In genomic region chr7:112375900-112376299, GRCm38 (mm10) we compare ENCODE assay signal across 10 mouse cellular contexts. TPM values are rescaled to one million over a fixed set of nuclear protein-coding genes. Genes with fewer than 3 reads are reported as not detected.
DNase-seq lines count a peak whose midpoint lies in the region; ATAC-seq and TF ChIP-seq lines count a peak whose summit lies in the region.
"Had no signal": no experiment of that assay in that cellular context is flagged by ENCODE, and none has a peak within 500 bp of the region (broad histone marks: within the 10 kb centered on the region; RNA-seq: fewer than 3 reads in every experiment).

No protein-coding gene starts in this region.

- no peaks in the 10 kb centered on the region for H3K9me3 ChIP-seq in liver, postnatal 0 days (ENCODE audit: low read length)
- H3K9me3 ChIP-seq in intestine, embryonic 15.5 days = no peaks in the 10 kb centered on the region
- H3K9me3 ChIP-seq in stomach, embryonic 14.5 days (ENCODE audit: control insufficient read depth, low read depth, low read length) = no peaks in the 10 kb centered on the region
- H3K9me3 ChIP-seq: forebrain, embryonic 15.5 days had no signal

- no peak overlapping the region for H3K4me3 ChIP-seq in liver, postnatal 0 days (ENCODE audit: low read depth, low read length)
- no peak overlapping the region for H3K4me3 ChIP-seq in brown adipose tissue, adult 24 weeks (ENCODE audit: insufficient read depth, low read depth, low read length)
- H3K4me3 ChIP-seq in intestine, embryonic 15.5 days (replicated peaks) = no peak overlapping the region
- H3K4me3 ChIP-seq in stomach, embryonic 14.5 days (ENCODE audit: low read depth, low read length) = no peak overlapping the region
- no peak overlapping the region for H3K4me3 ChIP-seq in cerebellum, adult 2 months (replicated peaks; ENCODE audit: insufficient read depth, low read depth, low read length)
- H3K4me3 ChIP-seq: forebrain, embryonic 15.5 days had no signal

- TF ChIP-seq CTCF in liver, postnatal 0 days (IDR thresholded peaks at IDR 0.05; ENCODE audit: low read depth) = no peak
- no peak for TF ChIP-seq CTCF in cerebellum, adult 2 months (IDR thresholded peaks at IDR 0.05; ENCODE audit: borderline replicate concordance, insufficient read depth, low read depth, low read length)

- TF ChIP-seq EP300 in liver, postnatal 0 days (IDR thresholded peaks at IDR 0.05; ENCODE audit: low read depth) = no peak

- no peak overlapping the region for H3K4me2 ChIP-seq in liver, postnatal 0 days (ENCODE audit: low read depth, low read length)
- H3K4me2 ChIP-seq in intestine, embryonic 15.5 days (replicated peaks) = no peak overlapping the region
- H3K4me2 ChIP-seq in stomach, embryonic 14.5 days (replicated peaks; ENCODE audit: low read depth, low read length) = no peak overlapping the region
- H3K4me2 ChIP-seq: forebrain, embryonic 15.5 days had no signal

- 66% methylated on average over 5 of the region's 5 CpGs for WGBS in liver, postnatal 0 days (ENCODE audit: insufficient replicate concordance)
- WGBS in intestine, embryonic 15.5 days = 31% methylated on average over 5 of the region's 5 CpGs
- WGBS in stomach, embryonic 14.5 days = 33% methylated on average over 5 of the region's 5 CpGs
- 80% methylated on average over 5 of the region's 5 CpGs for whole genome bisulfite sequencing in cerebellum, adult 2 months

- DNase-seq in liver = peak; percentile 50
- no peak for DNase-seq in liver, postnatal 0 days
- DNase-seq in cerebellum, adult 2 months = no peak
- no peak for DNase-seq in layer of hippocampus, adult 8-10 months (ENCODE audit: low spot score in 2 of 2)
- DNase-seq: cerebellum, adult 8-10 months; right cerebral cortex, postnatal 4 days had no signal

- no peak for ATAC-seq in liver, postnatal 0 days
- peak; percentile 46 for ATAC-seq in intestine, embryonic 15.5 days
- ATAC-seq in stomach, embryonic 14.5 days (ENCODE audit: insufficient number of reproducible peaks, insufficient read depth, low FRiP score, low read depth) = no peak; the same call in 1 of the 2 replicates
- ATAC-seq: forebrain, embryonic 15.5 days had no signal

- H3K36me3 ChIP-seq in liver, postnatal 0 days (replicated peaks; ENCODE audit: insufficient read depth, low read length) = no peaks in the 10 kb centered on the region
- H3K36me3 ChIP-seq in intestine, embryonic 15.5 days = no peaks in the 10 kb centered on the region
- H3K36me3 ChIP-seq in stomach, embryonic 14.5 days (ENCODE audit: control insufficient read depth, insufficient read depth, low read length) = no peaks in the 10 kb centered on the region
- H3K36me3 ChIP-seq: forebrain, embryonic 15.5 days had no signal

- TF ChIP-seq POLR2A in cerebellum, adult 2 months (IDR thresholded peaks at IDR 0.05; ENCODE audit: borderline replicate concordance, insufficient read depth, low read length) = no peak

- no peaks in the 10 kb centered on the region for H3K27me3 ChIP-seq in liver, postnatal 0 days (ENCODE audit: insufficient read depth, low read length)
- H3K27me3 ChIP-seq in intestine, embryonic 15.5 days (replicated peaks) = no peaks in the 10 kb centered on the region
- H3K27me3 ChIP-seq in stomach, embryonic 14.5 days (ENCODE audit: control insufficient read depth, insufficient read depth, low read length) = no peaks in the 10 kb centered on the region
- no peaks in the 10 kb centered on the region for H3K27me3 ChIP-seq in cerebellum, adult 2 months (ENCODE audit: control insufficient read depth, insufficient read depth, low read length)
- H3K27me3 ChIP-seq: forebrain, embryonic 15.5 days had no signal

- H3K27ac ChIP-seq in liver, postnatal 0 days (ENCODE audit: low read depth) = no peak overlapping the region
- peak overlapping the region; percentile 47 for H3K27ac ChIP-seq in brown adipose tissue, adult 24 weeks (replicated peaks; ENCODE audit: low read depth, low read length)
- peak overlapping the region; percentile 58 for H3K27ac ChIP-seq in intestine, embryonic 15.5 days
- H3K27ac ChIP-seq in stomach, embryonic 14.5 days (ENCODE audit: low read length) = peak overlapping the region; percentile 68; the same call in 1 of the 2 replicates
- no peak overlapping the region for H3K27ac ChIP-seq in cerebellum, adult 2 months (ENCODE audit: insufficient read depth, low read length)
- H3K27ac ChIP-seq: forebrain, embryonic 15.5 days had no signal

- no peak overlapping the region for H3K9ac ChIP-seq in liver, postnatal 0 days (replicated peaks)
- no peak overlapping the region for H3K9ac ChIP-seq in intestine, embryonic 15.5 days
- no peak overlapping the region for H3K9ac ChIP-seq in stomach, embryonic 14.5 days (replicated peaks; ENCODE audit: low read depth, low read length)
- H3K9ac ChIP-seq: forebrain, embryonic 15.5 days had no signal

- H3K4me1 ChIP-seq in liver, postnatal 0 days (ENCODE audit: insufficient read depth) = peaks cover 17% of the 10 kb centered on the region
- H3K4me1 ChIP-seq in brown adipose tissue, adult 24 weeks (ENCODE audit: control insufficient read depth, insufficient read depth, insufficient read length, low read length) = no peaks in the 10 kb centered on the region
- H3K4me1 ChIP-seq in intestine, embryonic 15.5 days (replicated peaks) = peaks cover 12% of the 10 kb centered on the region
- H3K4me1 ChIP-seq in stomach, embryonic 14.5 days (ENCODE audit: control insufficient read depth, insufficient read depth, low read length) = 0 out of 2 replicates have a peak, but pooled peaks cover 7% of the 10 kb centered on the region
- H3K4me1 ChIP-seq in cerebellum, adult 2 months (ENCODE audit: control insufficient read depth, insufficient read depth, low read length) = no peaks in the 10 kb centered on the region
- H3K4me1 ChIP-seq: forebrain, embryonic 15.5 days had no signal

RNA-seq across cellular contexts. Expression of gene Parva, which starts 51.4 kb away (rescaled TPM):
- 8.0 and 8.6 TPM in 2 replicates for polyA plus RNA-seq in liver, postnatal 0 days (2015; fragmentation: Nextera tagmentation; extraction: Ambion mirVana)
- polyA plus RNA-seq in brown adipose tissue, adult 24 weeks (2012; ENCODE audit: insufficient read depth, insufficient read length, missing spikeins) = 28.3 and 32.1 TPM in 2 replicates
- polyA plus RNA-seq in intestine, embryonic 15.5 days (2015; fragmentation: Nextera tagmentation; extraction: Ambion mirVana) = 79.8 and 90.0 TPM in 2 replicates
- polyA plus RNA-seq in stomach, embryonic 14.5 days (2014; fragmentation: Nextera tagmentation; extraction: Ambion mirVana) = 128 and 135 TPM in 2 replicates
- polyA plus RNA-seq in cerebellum, adult 2 months (2012; rRNA removed) = 64.4 and 67.5 TPM in 2 replicates
- 10 to 100 TPM; 46.5 to 50.9 (median 50.4) TPM for total RNA-seq in layer of hippocampus, adult 8-10 months (2022)

Comparison
In these comparisons a context has a peak if more than half of its experiments do, and no peak if none do; other contexts are left out.
1. H3K27ac ChIP-seq: peak in brown adipose tissue, adult 24 weeks (single experiment), intestine, embryonic 15.5 days (single experiment) and stomach, embryonic 14.5 days (single experiment); none in liver, postnatal 0 days (single experiment) and cerebellum, adult 2 months (single experiment).